ENCODE assay signal across 10 mouse cellular contexts in genomic region chr6:113822417-113822816, GRCm38 (mm10).
A peak's percentile ranks its signal among the peaks of the same experiment; 100 is the strongest.
DNase-seq lines count a peak whose midpoint lies in the region; ATAC-seq and TF ChIP-seq lines count a peak whose summit lies in the region.
"Had no signal": no experiment of that assay in that cellular context is flagged by ENCODE, and none has a peak within 500 bp of the region (broad histone marks: within the 10 kb centered on the region; RNA-seq: fewer than 3 reads in every experiment).

No protein-coding gene starts in this region.

- peak; percentile 28 to 54 for DNase-seq in adrenal gland, adult 18-20 months (ENCODE audit: low spot score in 2 of 2)
- DNase-seq in kidney, postnatal 14 days: peak; percentile 8
- peak; percentile 54 for DNase-seq in lung, adult 2 months
- DNase-seq in gastrocnemius, postnatal 14 days: no peak

- no peak overlapping the region for H3K4me2 ChIP-seq in intestine, postnatal 0 days (replicated peaks; ENCODE audit: low read depth)
- H3K4me2 ChIP-seq in intestine, embryonic 16.5 days (ENCODE audit: low read depth, low read length): no peak overlapping the region
- H3K4me2 ChIP-seq: limb, embryonic 15.5 days; stomach, embryonic 15.5 days had no signal

- no peaks in the 10 kb centered on the region for H3K9me3 ChIP-seq in intestine, postnatal 0 days (ENCODE audit: control insufficient read depth)
- no peaks in the 10 kb centered on the region for H3K9me3 ChIP-seq in intestine, embryonic 16.5 days (ENCODE audit: control insufficient read depth, low read length)
- H3K9me3 ChIP-seq: limb, embryonic 15.5 days; stomach, embryonic 15.5 days had no signal

- H3K9ac ChIP-seq in intestine, postnatal 0 days (ENCODE audit: low read depth, low read length): no peak overlapping the region
- no peak overlapping the region for H3K9ac ChIP-seq in intestine, embryonic 16.5 days (ENCODE audit: low read depth, low read length)
- H3K9ac ChIP-seq: limb, embryonic 15.5 days; stomach, embryonic 15.5 days had no signal

- TF ChIP-seq POLR2A in lung, adult 2 months (IDR thresholded peaks at IDR 0.05; ENCODE audit: borderline replicate concordance, extremely low read depth, low read depth, low read length): no peak
- no peak for TF ChIP-seq POLR2A in small intestine, adult 2 months (IDR thresholded peaks at IDR 0.05; ENCODE audit: low read depth, low read length)

- H3K36me3 ChIP-seq in intestine, postnatal 0 days (ENCODE audit: control insufficient read depth, insufficient read depth): no peaks in the 10 kb centered on the region
- H3K36me3 ChIP-seq in intestine, embryonic 16.5 days (ENCODE audit: control insufficient read depth, insufficient read depth, low read length): no peaks in the 10 kb centered on the region
- no peaks in the 10 kb centered on the region for H3K36me3 ChIP-seq in small intestine, adult 2 months (ENCODE audit: control insufficient read depth, insufficient read depth, low read length)
- H3K36me3 ChIP-seq: limb, embryonic 15.5 days; stomach, embryonic 15.5 days had no signal

- no peak overlapping the region for H3K4me3 ChIP-seq in intestine, postnatal 0 days (ENCODE audit: low read depth, low read length)
- no peak overlapping the region for H3K4me3 ChIP-seq in intestine, embryonic 16.5 days (ENCODE audit: low read length)
- H3K4me3 ChIP-seq in lung, adult 2 months (replicated peaks; ENCODE audit: extremely low read depth, low read depth, low read length): no peak overlapping the region
- H3K4me3 ChIP-seq in small intestine, adult 2 months (ENCODE audit: low read depth, low read length): no peak overlapping the region
- H3K4me3 ChIP-seq: limb, embryonic 15.5 days; stomach, embryonic 15.5 days had no signal

- no peaks in the 10 kb centered on the region for H3K27me3 ChIP-seq in intestine, postnatal 0 days (replicated peaks; ENCODE audit: control insufficient read depth, insufficient read depth, low read length)
- H3K27me3 ChIP-seq in intestine, embryonic 16.5 days (replicated peaks; ENCODE audit: control insufficient read depth, insufficient read depth, low read length): no peaks in the 10 kb centered on the region
- no peaks in the 10 kb centered on the region for H3K27me3 ChIP-seq in small intestine, adult 2 months (ENCODE audit: control insufficient read depth, insufficient read depth, low read length)
- H3K27me3 ChIP-seq: limb, embryonic 15.5 days; stomach, embryonic 15.5 days had no signal

- H3K27ac ChIP-seq in intestine, postnatal 0 days (ENCODE audit: low read depth, low read length): no peak overlapping the region
- no peak overlapping the region for H3K27ac ChIP-seq in intestine, embryonic 16.5 days (ENCODE audit: low read length)
- no peak overlapping the region for H3K27ac ChIP-seq in small intestine, adult 2 months (ENCODE audit: insufficient read depth, low read depth, low read length)
- H3K27ac ChIP-seq: limb, embryonic 15.5 days; stomach, embryonic 15.5 days had no signal

- ATAC-seq in intestine, postnatal 0 days: no peak
- ATAC-seq in intestine, embryonic 16.5 days: no peak
- ATAC-seq in common myeloid progenitor, adult 5-6 weeks (replicated peaks; ENCODE audit: low read depth, poor library complexity, severe bottlenecking): peak; percentile 76; the same call in 1 of the 2 replicates

- H3K4me1 ChIP-seq in intestine, postnatal 0 days (replicated peaks; ENCODE audit: control insufficient read depth, insufficient read depth, low read length): no peaks in the 10 kb centered on the region
- no peaks in the 10 kb centered on the region for H3K4me1 ChIP-seq in intestine, embryonic 16.5 days (ENCODE audit: control insufficient read depth, insufficient read depth, low read length)
- H3K4me1 ChIP-seq in lung, adult 2 months (ENCODE audit: control insufficient read depth, insufficient read depth, low read length): no peaks in the 10 kb centered on the region
- H3K4me1 ChIP-seq in small intestine, adult 2 months (ENCODE audit: control insufficient read depth, insufficient read depth, insufficient read length, low read length): no peaks in the 10 kb centered on the region
- H3K4me1 ChIP-seq: limb, embryonic 15.5 days; stomach, embryonic 15.5 days had no signal

- peak; percentile 66 for TF ChIP-seq CTCF in intestine, postnatal 0 days (IDR thresholded peaks at IDR 0.05; ENCODE audit: low read depth)
- TF ChIP-seq CTCF in lung, adult 2 months (IDR thresholded peaks at IDR 0.05; ENCODE audit: insufficient read depth, low read length): peak; percentile 56
- TF ChIP-seq CTCF in small intestine, adult 2 months (IDR thresholded peaks at IDR 0.05; ENCODE audit: extremely low read depth, insufficient read length, insufficient replicate concordance, low read depth, low read length): peak; percentile 55; the same call in 1 of the 2 replicates

- WGBS in intestine, postnatal 0 days: 27% methylated on average over 7 of the region's 7 CpGs
- 30% methylated on average over 7 of the region's 7 CpGs for WGBS in intestine, embryonic 16.5 days
- WGBS in lung, adult 2 months: 26% methylated on average over 7 of the region's 7 CpGs
- WGBS in small intestine, adult 2 months: 17% methylated on average over 7 of the region's 7 CpGs

- intact Hi-C loops in gastrocnemius, postnatal 14 days (cut with DNase I; ENCODE audit: low total_unique reads): no loop called here
